Mouse (Mus musculus) lung, adult 2 months (tissue): ENCODE measurements around the gene E130308A19Rik.
A peak's percentile ranks its signal among the peaks of the same experiment; 100 is the strongest.

ENCODE experiments used
- CTCF ChIP-seq: fragments of 200-500 bp; IDR thresholded peaks from 2 replicates; pipeline ENCODE4 v1.5.1; 2011; ENCODE audit warnings: mild to moderate bottlenecking, low read length, control low read depth; ENCODE audit not compliant: insufficient read depth
- POLR2A ChIP-seq: fragments of 200-500 bp; IDR thresholded peaks from 2 replicates; pipeline ENCODE4 v1.6.1; 2011; ENCODE audit warnings: low read depth, mild to moderate bottlenecking, control low read depth, low read length, borderline replicate concordance; ENCODE audit errors: extremely low read depth

DNA sequence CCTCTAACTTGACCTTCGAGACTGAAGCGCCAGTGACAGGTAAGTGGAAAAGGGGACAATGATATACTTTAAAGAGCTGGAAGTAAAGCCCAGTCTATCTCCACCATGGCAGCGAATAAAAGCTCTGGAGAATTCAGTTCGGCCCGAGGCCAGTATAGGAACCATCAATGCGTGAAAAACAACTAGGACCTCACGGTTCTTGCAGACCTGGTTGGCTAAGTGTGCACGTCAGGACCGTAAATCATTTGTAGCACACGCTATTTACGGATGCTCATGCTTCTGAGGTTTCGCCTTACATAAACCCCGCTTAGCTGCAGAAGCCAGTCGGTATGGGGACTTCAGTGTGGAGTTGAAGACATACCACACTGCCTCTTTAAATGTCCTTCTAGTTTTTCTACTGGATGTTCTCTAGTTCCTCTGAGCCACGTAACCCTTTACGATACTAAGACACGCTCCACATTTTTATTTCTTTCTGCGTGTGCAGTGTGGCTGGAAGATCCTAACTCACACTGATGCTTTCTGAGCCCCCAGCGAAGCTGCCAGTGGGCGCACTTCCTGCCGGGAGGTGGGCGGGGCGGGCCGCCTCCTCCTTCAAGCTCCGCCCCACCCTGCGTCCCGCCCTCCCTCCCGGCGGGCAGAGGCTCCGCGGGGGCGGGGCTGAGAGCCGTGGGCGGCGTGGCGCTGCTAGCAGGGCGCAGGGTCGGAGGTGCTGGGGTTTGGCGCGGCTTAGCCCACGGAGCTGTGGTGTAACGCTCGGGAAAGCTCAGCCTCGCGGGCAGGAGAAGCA, 179.4 kb downstream of the E130308A19Rik start, which contains the start of gene Snx30:
- TF ChIP-seq POLR2A: peak; percentile 79
- TF ChIP-seq CTCF: no peak
